Mouse (Mus musculus) bone marrow macrophage, adult 2 months (primary cell): ENCODE results near the gene Gm10073. TPM values are rescaled to one million over a fixed set of nuclear protein-coding genes. Genes with fewer than 3 reads are reported as not detected.
"Not testable (repeated sequence)": the region's sequence is repeated elsewhere in the genome, so short reads cannot be mapped to it uniquely, and the experiment has no call there.

ENCODE experiments used
- H3K27ac ChIP-seq: 2 replicates; pipeline ENCODE4 v1.5.1; 2012; ENCODE audit warnings: low read depth, low read length; ENCODE audit not compliant: insufficient read depth
- H3K4me1 ChIP-seq: 2 replicates; pipeline ENCODE4 v1.6.1; 2012; ENCODE audit warnings: low read length; ENCODE audit not compliant: control insufficient read depth, insufficient read depth
- H3K4me3 ChIP-seq: 2 replicates; pipeline ENCODE4 v1.5.1; 2012; ENCODE audit warnings: mild to moderate bottlenecking, low read length, moderate library complexity; ENCODE audit not compliant: insufficient read depth
- CTCF ChIP-seq: IDR thresholded peaks from 2 replicates; pipeline ENCODE4 v1.5.1; 2012; ENCODE audit warnings: low read depth, mild to moderate bottlenecking, low read length, moderate library complexity
- POLR2A ChIP-seq: IDR thresholded peaks from 2 replicates; pipeline ENCODE4 v1.6.1; 2012; ENCODE audit warnings: mild to moderate bottlenecking, low read depth, low read length, borderline replicate concordance
- polyA plus RNA-seq: library from polyadenylated mRNA; stranded (reverse); fragments of >200 nt; gene quantifications from 2 replicates; pipeline ENCODE4 v1.2.4, GENCODE M21; 2012; ENCODE audit not compliant: missing spikeins, insufficient read depth, insufficient read length

The Gm10073 gene
- polyA plus RNA-seq, 1 experiment, result 99.5 TPM

GRCm38 (mm10) chr8:106581344-106582088, 8.3 kb upstream of the Gm10073 start:
- Histone ChIP-seq H3K4me1 (peaks cover 25% of the 10 kb centered on the region), H3K27ac (no peak overlapping the region), H3K4me3 (no peak overlapping the region)
- TF ChIP-seq CTCF (no peak), POLR2A (no peak)

GRCm38 (mm10) chr8:106579510-106579909, 6.2 kb upstream of the Gm10073 start:
- TF ChIP-seq POLR2A (no peak), CTCF (no peak)
- Histone ChIP-seq H3K4me3 (no peak overlapping the region), H3K4me1 (peaks cover 22% of the 10 kb centered on the region), H3K27ac (no peak overlapping the region)

- Histone ChIP-seq H3K4me3 (no peak overlapping the region), H3K27ac (no peak overlapping the region), H3K4me1 (peaks cover 30% of the 10 kb centered on the region)
- TF ChIP-seq CTCF (no peak), POLR2A (no peak)
These were observed 3.7 kb upstream of the Gm10073 start for GRCm38 (mm10) chr8:106576849-106577555.

- no peak overlapping the region for H3K27ac ChIP-seq
- no peak for TF ChIP-seq CTCF
- TF ChIP-seq POLR2A, result no peak
- peaks cover 22% of the 10 kb centered on the region for H3K4me1 ChIP-seq
- H3K4me3 ChIP-seq, result no peak overlapping the region
These were observed 1.0 kb upstream of the Gm10073 start for GRCm38 (mm10) chr8:106574283-106574682.

GRCm38 (mm10) chr8:106572175-106572574, 1.1 kb downstream of the Gm10073 start:
- not testable (repeated sequence) for H3K27ac ChIP-seq, H3K4me3 ChIP-seq
- H3K4me1 ChIP-seq, result peaks cover 17% of the 10 kb centered on the region

GRCm38 (mm10) chr8:106571551-106572172, 1.6 kb downstream of the Gm10073 start:
- TF ChIP-seq CTCF, result no peak
- TF ChIP-seq POLR2A, result no peak
- no peak overlapping the region for H3K27ac ChIP-seq
- H3K4me3 ChIP-seq, result no peak overlapping the region
- H3K4me1 ChIP-seq, result peaks cover 15% of the 10 kb centered on the region

- H3K4me1 ChIP-seq, result peaks cover 11% of the 10 kb centered on the region
- TF ChIP-seq POLR2A, result no peak
- no peak for TF ChIP-seq CTCF
- H3K4me3 ChIP-seq, result no peak overlapping the region
- no peak overlapping the region for H3K27ac ChIP-seq
These were observed 2.9 kb downstream of the Gm10073 start for GRCm38 (mm10) chr8:106570386-106570785.

- TF ChIP-seq CTCF (no peak), POLR2A (no peak)
- Histone ChIP-seq H3K4me1 (peaks cover 7% of the 10 kb centered on the region), H3K4me3 (no peak overlapping the region), H3K27ac (no peak overlapping the region)
These were observed 4.3 kb downstream of the Gm10073 start for GRCm38 (mm10) chr8:106569006-106569405.

GRCm38 (mm10) chr8:106563691-106564182, 9.5 kb downstream of the Gm10073 start:
- no peak overlapping the region for H3K27ac ChIP-seq

More at GRCm38 (mm10) chr8:106563691-106564182, 9.5 kb downstream of the Gm10073 start:
- H3K4me1 ChIP-seq, result peaks cover 17% of the 10 kb centered on the region
- TF ChIP-seq CTCF (no peak; the same call in 1 of the 2 replicates), POLR2A (no peak)
- no peak overlapping the region for H3K4me3 ChIP-seq
